Mouse (Mus musculus) liver, embryonic 14.5 days (tissue): ENCODE measurements at regions not wholly inside any gene's neighbourhood (a gene's known extent, or its start where the extent isn't known, plus 50 kb on each side); places are given as distances from the start of the nearest gene placed in this dataset.

Experiments used
- ATAC-seq: fragments of 200-750 bp; cut with Nextera tagmentation; 2 replicates; pipeline ENCODE4 v1.8.0; 2017; ENCODE audit warnings: moderate number of reproducible peaks, mild to moderate bottlenecking, moderate library complexity; ENCODE audit not compliant: insufficient read depth
- DNase-seq, 3 experiments: peaks; one replicate each; pipeline ENCODE4 v3.0.0-alpha.2; 2012 to 2013; ENCODE audit warnings: low read depth in 3 of 3, low spot score in 3 of 3
- H3K27ac ChIP-seq: fragments of 300-500 bp; sonication (generic); 2 replicates; pipeline ENCODE4 v1.5.1; 2014; ENCODE audit warnings: moderate library complexity, mild to moderate bottlenecking, control low read depth, inconsistent platforms
- H3K27me3 ChIP-seq: fragments of 300-500 bp; sonication (generic); 2 replicates; pipeline ENCODE4 v1.6.1; 2014; ENCODE audit warnings: mild to moderate bottlenecking, low read length, moderate library complexity; ENCODE audit not compliant: control insufficient read depth, insufficient read depth
- H3K36me3 ChIP-seq: fragments of 300-500 bp; sonication (generic); replicated peaks from 2 replicates; pipeline ENCODE4 v1.6.1; 2014; ENCODE audit warnings: low read depth; ENCODE audit not compliant: control insufficient read depth, insufficient read depth
- H3K4me1 ChIP-seq, 2 experiments: fragments of 200-500 bp in 1 of 2; fragments of 300-500 bp in 1 of 2; sonication (generic) in 1 of 2; replicated peaks; 2 replicates each; pipeline ENCODE4 v1.6.1; 2012 to 2014; ENCODE audit warnings: antibody characterized with exemption in 1 of 2, inconsistent platforms in 1 of 2, low read length in 1 of 2; ENCODE audit not compliant: control insufficient read depth in 2 of 2, insufficient read depth in 2 of 2
- H3K4me2 ChIP-seq: fragments of 300-500 bp; sonication (generic); 2 replicates; pipeline ENCODE4 v1.6.1; 2014; ENCODE audit warnings: low read depth, mild to moderate bottlenecking, control low read depth, moderate library complexity
- H3K4me3 ChIP-seq, 2 experiments: fragments of 200-500 bp in 1 of 2; fragments of 300-500 bp in 1 of 2; sonication (generic) in 1 of 2; 2 replicates each; pipeline ENCODE4 v1.5.1; 2012 to 2014; ENCODE audit warnings: low read depth in 2 of 2, low read length in 2 of 2, mild to moderate bottlenecking in 2 of 2, control low read depth in 1 of 2, inconsistent platforms in 1 of 2, moderate library complexity in 1 of 2; ENCODE audit not compliant: insufficient read depth in 1 of 2
- H3K9ac ChIP-seq: fragments of 300-500 bp; sonication (generic); replicated peaks from 2 replicates; pipeline ENCODE4 v1.6.1; 2014; ENCODE audit warnings: mild to moderate bottlenecking, control low read depth, moderate library complexity
- H3K9me3 ChIP-seq: fragments of 300-500 bp; sonication (generic); 2 replicates; pipeline ENCODE4 v1.6.1; 2016; ENCODE audit warnings: low read length, mixed read lengths; ENCODE audit not compliant: control insufficient read depth
- CTCF ChIP-seq: IDR thresholded peaks from 2 replicates; pipeline ENCODE4 v1.5.1; 2016; ENCODE audit warnings: antibody characterized with exemption, low read depth, control low read depth
- EP300 ChIP-seq: IDR thresholded peaks from 2 replicates; pipeline ENCODE4 v1.6.1; 2016; ENCODE audit warnings: antibody characterized with exemption, low read depth
- WGBS: fragments of 180-500 bp; shearing (Covaris S2); extraction: QIAGEN DNeasy Blood & Tissue Kit; methylation state at CpG from one replicate; pipeline ENCODE4 v1.1.7; 2014; ENCODE audit not compliant: insufficient replicate concordance; 5-methylcytosine and 5-hydroxymethylcytosine counted together

GRCm38 (mm10) chr2:134017109-134017508 lies 465.1 kb downstream of the Bmp2 start:
- H3K4me2 ChIP-seq = no peak overlapping the region
- ATAC-seq (no peak), DNase-seq (no peak)
- no peak overlapping the region for H3K9ac ChIP-seq
- H3K4me3 ChIP-seq = no peak overlapping the region
- H3K36me3 ChIP-seq = no peaks in the 10 kb centered on the region
- H3K27me3 ChIP-seq = no peaks in the 10 kb centered on the region
- H3K9me3 ChIP-seq = no peaks in the 10 kb centered on the region
- TF ChIP-seq EP300 (no peak), CTCF (peak; percentile 28; the same call in 1 of the 2 replicates)
- no peak overlapping the region for H3K27ac ChIP-seq
- H3K4me1 ChIP-seq = no peaks in the 10 kb centered on the region

- H3K9me3 ChIP-seq = no peaks in the 10 kb centered on the region
- no peak overlapping the region for H3K4me3 ChIP-seq
- H3K27me3 ChIP-seq = no peaks in the 10 kb centered on the region
- TF ChIP-seq EP300 (no peak), CTCF (no peak)
- H3K36me3 ChIP-seq = no peaks in the 10 kb centered on the region
- H3K27ac ChIP-seq = no peak overlapping the region
- H3K9ac ChIP-seq = no peak overlapping the region
- H3K4me2 ChIP-seq = no peak overlapping the region
- DNase-seq (no peak), ATAC-seq (no peak)
- WGBS = 56% methylated on average over 1 of the region's 1 CpGs
- H3K4me1 ChIP-seq = no peaks in the 10 kb centered on the region
Observed at GRCm38 (mm10) chr2:134003146-134003545, 451.2 kb downstream of the Bmp2 start.

GRCm38 (mm10) chr2:133994742-133995141 lies 442.8 kb downstream of the Bmp2 start:
- no peaks in the 10 kb centered on the region for H3K27me3 ChIP-seq
- H3K4me2 ChIP-seq = no peak overlapping the region
- TF ChIP-seq EP300 (no peak), CTCF (no peak)
- no peak overlapping the region for H3K9ac ChIP-seq
- DNase-seq (no peak), ATAC-seq (no peak)
- no peaks in the 10 kb centered on the region for H3K4me1 ChIP-seq
- H3K27ac ChIP-seq = no peak overlapping the region
- WGBS = 39% methylated on average over 1 of the region's 1 CpGs
- no peaks in the 10 kb centered on the region for H3K36me3 ChIP-seq
- no peaks in the 10 kb centered on the region for H3K9me3 ChIP-seq
- no peak overlapping the region for H3K4me3 ChIP-seq

- no peak overlapping the region for H3K27ac ChIP-seq
- H3K9ac ChIP-seq = no peak overlapping the region
- H3K36me3 ChIP-seq = no peaks in the 10 kb centered on the region
- H3K4me2 ChIP-seq = no peak overlapping the region
- no peak for ATAC-seq
- 68% methylated on average over 9 of the region's 9 CpGs for WGBS
- H3K4me3 ChIP-seq = no peak overlapping the region
- H3K9me3 ChIP-seq = no peaks in the 10 kb centered on the region
- DNase-seq = no peak
- no peaks in the 10 kb centered on the region for H3K27me3 ChIP-seq
- no peak for TF ChIP-seq CTCF
- no peaks in the 10 kb centered on the region for H3K4me1 ChIP-seq
Observed at GRCm38 (mm10) chr2:133994337-133994736, 442.4 kb downstream of the Bmp2 start.

- ATAC-seq (no peak), DNase-seq (no peak)
- WGBS = 68% methylated on average over 1 of the region's 1 CpGs
- Histone ChIP-seq H3K4me3 (no peak overlapping the region), H3K4me1 (no peaks in the 10 kb centered on the region), H3K4me2 (no peak overlapping the region), H3K9ac (no peak overlapping the region), H3K9me3 (no peaks in the 10 kb centered on the region), H3K27ac (no peak overlapping the region), H3K36me3 (no peaks in the 10 kb centered on the region), H3K27me3 (no peaks in the 10 kb centered on the region)
- TF ChIP-seq EP300 = no peak
- TF ChIP-seq CTCF = no peak
Observed at GRCm38 (mm10) chr2:133987671-133988070, 435.7 kb downstream of the Bmp2 start.
